Mouse (Mus musculus): ENCODE measurements around the gene Sgpl1. TPM values are rescaled to one million over a fixed set of nuclear protein-coding genes. Genes with fewer than 3 reads are reported as not detected.

Sgpl1 gene
- 39.0 and 55.6 TPM in 2 replicates for polyA plus RNA-seq (2015; fragmentation: Nextera tagmentation; extraction: Ambion mirVana)

GRCm38 (mm10) chr10:61147157-61148040 is at the start of gene Sgpl1:
Gene Sgpl1 (minus strand): TSS chr10:61147703.
- peak within 1 kb of the TSS; percentile 94 for H3K27ac ChIP-seq (replicated peaks)
- no peaks in the 10 kb centered on the region for H3K27me3 ChIP-seq (replicated peaks)
- peak; percentile 90 for ATAC-seq (ENCODE audit: low FRiP score)
- no peaks in the 10 kb centered on the region for H3K9me3 ChIP-seq (replicated peaks)
- peak within 1 kb of the TSS; percentile 84 for H3K4me3 ChIP-seq (replicated peaks)
- H3K36me3 ChIP-seq, result no peaks in the 10 kb centered on the region
- H3K9ac ChIP-seq (replicated peaks), result peak within 1 kb of the TSS; percentile 78
- under 1% methylated on average over 82 of the region's 82 CpGs for WGBS
- H3K4me2 ChIP-seq, result peak within 1 kb of the TSS; percentile 95
- H3K4me1 ChIP-seq, result peaks cover 17% of the 10 kb centered on the region

GRCm38 (mm10) chr10:61195718-61196291 is 48.3 kb upstream of the Sgpl1 start:
- ATAC-seq (ENCODE audit: low FRiP score), result no peak
- H3K27ac ChIP-seq (replicated peaks), result no peak overlapping the region
- 92% methylated on average over 5 of the region's 5 CpGs for WGBS

GRCm38 (mm10) chr10:61195216-61195615 is 47.7 kb upstream of the Sgpl1 start:
- Histone ChIP-seq H3K9ac (replicated peaks) (no peak overlapping the region), H3K4me3 (replicated peaks) (no peak overlapping the region), H3K27me3 (replicated peaks) (no peaks in the 10 kb centered on the region), H3K27ac (replicated peaks) (no peak overlapping the region), H3K9me3 (replicated peaks) (no peaks in the 10 kb centered on the region), H3K36me3 (no peaks in the 10 kb centered on the region), H3K4me1 (no peaks in the 10 kb centered on the region), H3K4me2 (no peak overlapping the region)
- 83% methylated on average over 8 of the region's 8 CpGs for WGBS
- ATAC-seq (ENCODE audit: low FRiP score), result no peak

More at GRCm38 (mm10) chr10:61195718-61196291, 48.3 kb upstream of the Sgpl1 start:
- no peaks in the 10 kb centered on the region for H3K36me3 ChIP-seq
- no peak overlapping the region for H3K4me3 ChIP-seq (replicated peaks)
- no peak overlapping the region for H3K9ac ChIP-seq (replicated peaks)
- H3K27me3 ChIP-seq (replicated peaks), result no peaks in the 10 kb centered on the region
- H3K4me2 ChIP-seq, result no peak overlapping the region
- H3K9me3 ChIP-seq (replicated peaks), result no peaks in the 10 kb centered on the region
- no peaks in the 10 kb centered on the region for H3K4me1 ChIP-seq

GRCm38 (mm10) chr10:61194611-61195010 is 47.1 kb upstream of the Sgpl1 start:
- Histone ChIP-seq H3K4me3 (replicated peaks) (no peak overlapping the region), H3K36me3 (no peaks in the 10 kb centered on the region), H3K27me3 (replicated peaks) (no peaks in the 10 kb centered on the region), H3K9ac (replicated peaks) (no peak overlapping the region), H3K27ac (replicated peaks) (no peak overlapping the region), H3K4me2 (no peak overlapping the region), H3K9me3 (replicated peaks) (no peaks in the 10 kb centered on the region), H3K4me1 (no peaks in the 10 kb centered on the region)
- 80% methylated on average over 9 of the region's 9 CpGs for WGBS
- ATAC-seq (ENCODE audit: low FRiP score), result no peak

- 78% methylated on average over 3 of the region's 3 CpGs for WGBS
- ATAC-seq (ENCODE audit: low FRiP score), result no peak
- no peaks in the 10 kb centered on the region for H3K4me1 ChIP-seq
- no peak overlapping the region for H3K27ac ChIP-seq (replicated peaks)
- no peak overlapping the region for H3K4me3 ChIP-seq (replicated peaks)
- no peak overlapping the region for H3K4me2 ChIP-seq
- no peak overlapping the region for H3K9ac ChIP-seq (replicated peaks)
- H3K9me3 ChIP-seq (replicated peaks), result no peaks in the 10 kb centered on the region
- no peaks in the 10 kb centered on the region for H3K27me3 ChIP-seq (replicated peaks)
- no peaks in the 10 kb centered on the region for H3K36me3 ChIP-seq
Observed at GRCm38 (mm10) chr10:61188010-61188409, 40.5 kb upstream of the Sgpl1 start.

- WGBS, result 82% methylated on average over 3 of the region's 3 CpGs
Observed at GRCm38 (mm10) chr10:61187001-61187400, 39.5 kb upstream of the Sgpl1 start.

GRCm38 (mm10) chr10:61179927-61180326 is 32.4 kb upstream of the Sgpl1 start:
- Histone ChIP-seq H3K36me3 (no peaks in the 10 kb centered on the region), H3K27me3 (replicated peaks) (0 out of 2 replicates have a peak, but pooled peaks cover 5% of the 10 kb centered on the region), H3K9me3 (replicated peaks) (no peaks in the 10 kb centered on the region), H3K4me1 (peaks cover 3% of the 10 kb centered on the region; the same call in 1 of the 2 replicates), H3K4me2 (no peak overlapping the region), H3K27ac (replicated peaks) (no peak overlapping the region), H3K9ac (replicated peaks) (no peak overlapping the region), H3K4me3 (replicated peaks) (no peak overlapping the region)
- no peak for ATAC-seq (ENCODE audit: low FRiP score)
- 73% methylated on average over 6 of the region's 6 CpGs for WGBS

More at GRCm38 (mm10) chr10:61187001-61187400, 39.5 kb upstream of the Sgpl1 start:
- Histone ChIP-seq H3K9ac (replicated peaks) (no peak overlapping the region), H3K4me2 (no peak overlapping the region), H3K4me1 (no peaks in the 10 kb centered on the region), H3K36me3 (no peaks in the 10 kb centered on the region), H3K27me3 (replicated peaks) (no peaks in the 10 kb centered on the region), H3K27ac (replicated peaks) (no peak overlapping the region), H3K9me3 (replicated peaks) (no peaks in the 10 kb centered on the region), H3K4me3 (replicated peaks) (no peak overlapping the region)
- ATAC-seq (ENCODE audit: low FRiP score), result no peak

- Histone ChIP-seq H3K27ac (replicated peaks) (no peak overlapping the region), H3K4me3 (replicated peaks) (no peak overlapping the region), H3K9ac (replicated peaks) (no peak overlapping the region), H3K36me3 (no peaks in the 10 kb centered on the region), H3K4me2 (no peak overlapping the region), H3K4me1 (peaks cover 3% of the 10 kb centered on the region; the same call in 1 of the 2 replicates), H3K9me3 (replicated peaks) (no peaks in the 10 kb centered on the region), H3K27me3 (replicated peaks) (0 out of 2 replicates have a peak, but pooled peaks cover 5% of the 10 kb centered on the region)
- whole genome bisulfite sequencing, result 88% methylated on average over 8 of the region's 8 CpGs
- no peak for ATAC-seq (ENCODE audit: low FRiP score)
Observed at GRCm38 (mm10) chr10:61178687-61179086, 31.2 kb upstream of the Sgpl1 start.

GRCm38 (mm10) chr10:61177751-61178150 is 30.2 kb upstream of the Sgpl1 start:
- 88% methylated on average over 4 of the region's 4 CpGs for WGBS
- Histone ChIP-seq H3K36me3 (no peaks in the 10 kb centered on the region), H3K27ac (replicated peaks) (no peak overlapping the region), H3K27me3 (replicated peaks) (0 out of 2 replicates have a peak, but pooled peaks cover 5% of the 10 kb centered on the region), H3K4me1 (peaks cover 3% of the 10 kb centered on the region; the same call in 1 of the 2 replicates), H3K4me2 (no peak overlapping the region), H3K4me3 (replicated peaks) (no peak overlapping the region), H3K9me3 (replicated peaks) (no peaks in the 10 kb centered on the region), H3K9ac (replicated peaks) (no peak overlapping the region)
- ATAC-seq (ENCODE audit: low FRiP score), result no peak

GRCm38 (mm10) chr10:61176221-61176790 is 28.8 kb upstream of the Sgpl1 start:
- H3K9me3 ChIP-seq (replicated peaks), result no peaks in the 10 kb centered on the region
- H3K4me2 ChIP-seq, result peak overlapping the region; percentile 26; the same call in 1 of the 2 replicates
- 42% methylated on average over 7 of the region's 7 CpGs for whole genome bisulfite sequencing
- H3K4me3 ChIP-seq (replicated peaks), result no peak overlapping the region
- H3K27ac ChIP-seq (replicated peaks), result no peak overlapping the region
- no peaks in the 10 kb centered on the region for H3K36me3 ChIP-seq
- H3K4me1 ChIP-seq, result peaks cover 3% of the 10 kb centered on the region; the same call in 1 of the 2 replicates
- no peak for ATAC-seq (ENCODE audit: low FRiP score)
- H3K9ac ChIP-seq (replicated peaks), result no peak overlapping the region
- 0 out of 2 replicates have a peak, but pooled peaks cover 5% of the 10 kb centered on the region for H3K27me3 ChIP-seq (replicated peaks)

- Histone ChIP-seq H3K27ac (replicated peaks) (no peak overlapping the region), H3K36me3 (no peaks in the 10 kb centered on the region), H3K9ac (replicated peaks) (no peak overlapping the region), H3K4me1 (peaks cover 3% of the 10 kb centered on the region; the same call in 1 of the 2 replicates), H3K4me3 (replicated peaks) (no peak overlapping the region), H3K4me2 (peak overlapping the region; percentile 26; the same call in 1 of the 2 replicates), H3K9me3 (replicated peaks) (no peaks in the 10 kb centered on the region), H3K27me3 (replicated peaks) (0 out of 2 replicates have a peak, but pooled peaks cover 5% of the 10 kb centered on the region)
- no peak for ATAC-seq (ENCODE audit: low FRiP score)
- WGBS, result 16% methylated on average over 24 of the region's 24 CpGs
Observed at GRCm38 (mm10) chr10:61175442-61176204, 28.1 kb upstream of the Sgpl1 start.

Data from neural tube, embryonic 15.5 days (tissue).